Mouse (Mus musculus) thymus, postnatal 25 days (tissue): ENCODE measurements at regions not wholly inside any gene's neighbourhood (a gene's known extent, or its start where the extent isn't known, plus 50 kb on each side); places are given as distances from the start of the nearest gene placed in this dataset.

Source experiments
- DNase-seq: peaks from one replicate; pipeline ENCODE4 v3.0.0; 2022

DNA sequence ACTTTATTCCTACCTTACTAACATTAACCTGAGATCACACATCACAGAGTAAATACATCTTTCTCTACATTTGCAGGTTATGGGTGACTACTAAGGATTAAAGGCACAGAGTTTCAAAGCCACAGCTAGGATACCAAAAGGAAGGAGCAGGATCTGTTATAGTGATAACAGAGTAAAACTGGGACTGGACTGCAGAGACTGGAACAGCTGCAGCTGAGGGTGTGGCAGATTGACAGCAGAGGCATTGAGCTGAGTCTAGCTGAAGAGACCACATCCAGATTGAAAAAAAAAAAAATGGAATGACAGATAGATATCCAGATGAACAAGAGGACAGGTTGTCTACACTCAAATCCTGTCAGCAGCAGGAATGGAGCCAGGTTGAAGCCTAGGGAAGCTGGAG lies 301.1 kb downstream of the Irs2 start:
- DNase-seq = no peak

DNA sequence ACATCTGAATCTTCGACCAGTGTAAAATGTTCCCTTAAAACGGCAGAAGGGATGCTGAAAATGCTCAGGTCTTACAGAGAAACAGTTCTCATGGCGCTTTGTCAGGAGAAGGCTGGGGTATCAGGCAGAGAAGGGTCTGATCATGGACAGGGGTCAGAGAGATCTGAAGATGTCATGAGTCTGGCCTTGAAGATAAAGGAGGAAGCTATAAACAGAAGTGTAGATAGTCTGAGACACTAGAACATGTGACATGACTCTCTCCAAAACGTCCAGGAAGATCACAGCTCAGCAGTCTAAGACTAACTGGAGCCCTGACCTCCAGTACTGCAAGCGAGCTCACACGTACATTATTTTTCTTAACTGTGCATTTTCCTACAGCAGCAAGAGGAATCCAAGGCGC lies 302.3 kb downstream of the Irs2 start:
- DNase-seq = no peak

DNA sequence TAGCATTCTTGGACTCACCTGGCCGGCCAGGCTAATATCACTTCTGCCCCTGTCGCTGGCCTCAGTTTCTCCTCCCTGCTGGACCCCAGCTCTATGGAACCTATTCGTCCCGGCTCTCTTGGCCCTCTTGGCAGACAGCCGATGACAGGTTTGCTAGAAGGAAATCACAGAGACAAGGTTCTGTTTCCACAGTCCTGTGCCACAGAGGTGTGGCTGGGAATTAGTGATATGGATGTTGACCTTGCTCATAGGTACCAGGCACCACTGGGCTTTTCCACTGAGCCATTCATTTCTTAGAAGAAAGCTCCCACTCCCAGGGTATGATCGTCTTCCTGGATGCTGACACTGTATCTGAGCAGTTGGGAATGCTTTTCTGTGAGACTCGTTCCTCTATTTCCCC lies 305.5 kb downstream of the Irs2 start:
- DNase-seq = no peak

GRCm38 (mm10) chr8:10702248-10702647 lies 306.0 kb downstream of the Irs2 start:
- DNase-seq = no peak

DNA sequence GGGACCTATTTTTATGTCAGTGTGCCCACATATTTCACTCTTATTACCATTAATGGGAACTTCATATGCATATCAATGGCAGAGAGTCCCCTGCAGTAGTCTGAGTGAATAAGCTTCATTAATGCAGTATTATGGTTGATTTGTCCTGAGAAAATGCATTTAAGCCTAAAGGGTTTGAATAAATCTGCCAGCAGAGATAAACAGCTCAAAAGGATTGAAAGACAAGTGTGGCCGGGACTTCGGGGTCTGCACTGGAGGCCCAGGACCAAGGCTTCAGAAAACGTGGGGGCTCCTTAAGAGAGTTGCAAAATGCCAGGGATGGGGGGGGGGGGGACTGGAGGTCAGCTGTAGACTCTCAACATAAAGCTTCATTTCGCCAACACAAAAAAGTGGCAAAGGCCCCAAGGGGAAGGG lies 306.6 kb downstream of the Irs2 start:
- no peak for DNase-seq

- no peak for DNase-seq
Observed at GRCm38 (mm10) chr8:10701226-10701625, 307.0 kb downstream of the Irs2 start.

DNA sequence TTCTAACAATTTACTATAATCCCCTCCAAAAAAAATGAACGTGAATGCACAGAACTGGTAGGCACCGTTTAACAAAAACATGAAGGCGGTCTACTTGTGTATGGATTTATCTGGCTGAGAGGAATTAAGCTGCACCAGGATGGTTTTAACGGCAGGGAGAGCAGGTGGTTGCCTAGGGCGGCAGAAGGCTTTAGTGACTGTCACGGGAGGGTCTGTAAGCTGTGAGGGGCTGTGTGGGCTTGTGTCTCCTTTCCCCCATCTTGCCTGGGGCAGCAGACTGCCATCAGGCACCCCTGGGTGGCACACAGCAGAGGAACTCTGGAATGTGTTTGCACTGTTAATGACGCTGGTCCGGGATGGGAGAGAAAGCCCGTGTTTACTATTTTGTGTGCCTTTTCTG lies 308.6 kb downstream of the Irs2 start:
- DNase-seq = no peak

DNA sequence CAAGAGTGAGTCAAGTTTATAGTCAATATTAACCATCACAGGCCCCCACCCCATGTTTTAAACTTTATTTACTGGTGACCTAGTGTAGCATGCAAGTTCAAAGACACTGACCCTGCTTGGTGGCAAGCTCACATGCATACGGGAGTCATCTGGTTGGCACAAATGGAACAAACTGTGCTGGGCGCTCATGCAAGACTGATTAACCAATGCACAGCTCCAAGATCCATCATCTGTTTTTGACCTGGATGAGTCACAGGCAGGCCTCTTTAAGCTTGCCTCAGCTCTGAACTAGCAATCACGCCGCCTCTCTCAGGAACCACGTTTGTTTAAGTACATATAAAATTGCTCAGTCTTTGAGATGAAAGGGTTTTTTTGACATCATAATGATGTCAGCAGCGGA lies 313.1 kb downstream of the Irs2 start:
- no peak for DNase-seq

- no peak for DNase-seq
Observed at GRCm38 (mm10) chr8:10690659-10691058, 317.6 kb downstream of the Irs2 start.

GRCm38 (mm10) chr8:10689881-10690280 lies 318.4 kb downstream of the Irs2 start:
- DNase-seq = no peak

DNA sequence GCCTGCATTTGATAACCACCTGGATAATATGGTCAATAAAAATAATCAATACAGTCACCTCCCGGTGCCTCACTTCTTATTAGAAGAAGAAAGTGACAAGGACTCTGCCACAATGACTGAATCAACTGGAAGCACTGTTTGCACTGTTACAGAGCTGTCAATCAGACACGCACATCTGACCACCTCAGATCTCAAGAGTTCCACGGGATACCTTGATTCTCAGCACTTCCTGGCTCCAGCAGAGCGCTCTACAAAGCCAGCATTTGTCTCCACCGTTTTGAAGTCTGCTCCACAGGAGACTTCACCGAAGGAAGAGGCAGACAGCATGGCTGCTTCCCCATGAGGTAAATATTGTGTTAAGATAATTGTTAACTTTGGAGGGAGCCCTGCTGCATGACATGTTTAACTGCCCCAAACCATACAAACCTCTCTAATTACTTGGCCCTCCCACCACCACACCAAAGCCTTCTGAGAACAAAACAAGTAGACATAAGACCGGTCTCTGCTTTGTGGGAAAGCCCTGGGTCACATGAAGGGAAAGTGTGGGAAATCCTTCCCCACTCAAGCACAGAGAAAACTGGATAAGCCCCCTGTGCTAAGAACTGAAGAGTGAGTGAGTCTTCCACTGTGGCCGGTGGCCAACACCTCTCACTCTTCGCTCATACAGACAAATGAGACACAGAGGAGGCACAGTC lies 320.2 kb downstream of the Irs2 start:
- DNase-seq = no peak
